Mouse (Mus musculus) brain, embryonic 14.5 days (tissue): ENCODE measurements around the gene Barhl2.

ENCODE experiments used
- CTCF ChIP-seq: fragments of 200-500 bp; IDR thresholded peaks from 2 replicates; pipeline ENCODE4 v1.5.1; 2012; ENCODE audit warnings: inconsistent platforms, mild to moderate bottlenecking, moderate library complexity, borderline replicate concordance; ENCODE audit not compliant: insufficient read depth, insufficient read length; ENCODE audit errors: extremely low read depth
- POLR2A ChIP-seq: fragments of 200-500 bp; IDR thresholded peaks from 2 replicates; pipeline ENCODE4 v1.6.1; 2012; ENCODE audit warnings: mild to moderate bottlenecking, inconsistent platforms, borderline replicate concordance; ENCODE audit not compliant: poor library complexity, insufficient read depth, insufficient read length, severe bottlenecking; ENCODE audit errors: extremely low read depth

DNA sequence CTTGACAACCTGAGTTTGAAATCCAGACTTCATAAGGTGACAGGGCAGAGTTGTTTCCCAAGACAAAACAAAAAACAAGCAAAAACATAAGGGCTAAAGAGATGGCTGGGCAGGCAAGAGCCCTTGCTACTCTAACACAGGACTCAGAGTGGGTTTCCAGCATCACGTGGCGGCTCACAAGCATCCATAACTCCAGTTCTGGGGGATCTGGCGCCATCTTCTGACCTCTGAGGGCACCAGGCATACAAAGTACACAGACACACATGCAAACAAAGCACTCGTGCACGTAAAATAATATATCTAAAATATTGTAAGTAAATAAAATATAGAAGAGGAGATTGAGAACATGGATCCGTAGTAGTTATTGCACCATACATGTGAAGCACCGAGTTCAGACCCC is 31.9 kb downstream of the Barhl2 start:
- no peak for TF ChIP-seq CTCF
- TF ChIP-seq POLR2A, result no peak
